Mouse (Mus musculus) limb, embryonic 14.5 days (tissue): ENCODE results near the gene Draxin. TPM values are rescaled to one million over a fixed set of nuclear protein-coding genes. Genes with fewer than 3 reads are reported as not detected.

Experiments used
- ATAC-seq: fragments of 200-750 bp; cut with Nextera tagmentation; 2 replicates; pipeline ENCODE4 v1.8.0; 2017; ENCODE audit warnings: low read depth, moderate number of reproducible peaks, moderate TSS enrichment; ENCODE audit not compliant: low FRiP score
- DNase-seq: peaks from one replicate; pipeline ENCODE4 v3.0.0-alpha.2; 2015; ENCODE audit warnings: low spot score
- H3K27ac ChIP-seq: fragments of 300-500 bp; sonication (generic); replicated peaks from 2 replicates; pipeline ENCODE4 v1.5.1; 2014; ENCODE audit warnings: low read depth, mild to moderate bottlenecking, low read length, moderate library complexity, mixed read lengths
- H3K27me3 ChIP-seq: fragments of 300-500 bp; sonication (generic); 2 replicates; pipeline ENCODE4 v1.6.1; 2014; ENCODE audit warnings: low read length, mixed read lengths; ENCODE audit not compliant: control insufficient read depth, insufficient read depth
- H3K36me3 ChIP-seq: fragments of 300-500 bp; sonication (generic); 2 replicates; pipeline ENCODE4 v1.6.1; 2014; ENCODE audit warnings: mild to moderate bottlenecking, low read length, moderate library complexity, mixed read lengths; ENCODE audit not compliant: control insufficient read depth, insufficient read depth
- H3K4me1 ChIP-seq: fragments of 300-500 bp; sonication (generic); 2 replicates; pipeline ENCODE4 v1.6.1; 2014; ENCODE audit warnings: antibody characterized with exemption, low read length, mixed read lengths; ENCODE audit not compliant: control insufficient read depth, insufficient read depth
- H3K4me2 ChIP-seq: fragments of 300-500 bp; sonication (generic); replicated peaks from 2 replicates; pipeline ENCODE4 v1.6.1; 2014; ENCODE audit warnings: low read depth, mild to moderate bottlenecking, low read length, moderate library complexity; ENCODE audit not compliant: severe bottlenecking
- H3K4me3 ChIP-seq: fragments of 300-500 bp; sonication (generic); replicated peaks from 2 replicates; pipeline ENCODE4 v1.5.1; 2014; ENCODE audit warnings: low read length
- H3K9ac ChIP-seq: fragments of 300-500 bp; sonication (generic); 2 replicates; pipeline ENCODE4 v1.6.1; 2014; ENCODE audit warnings: mild to moderate bottlenecking, low read depth, low read length, moderate library complexity; ENCODE audit not compliant: severe bottlenecking
- H3K9me3 ChIP-seq: fragments of 300-500 bp; sonication (generic); 2 replicates; pipeline ENCODE4 v1.6.1; 2016; ENCODE audit warnings: low read length; ENCODE audit not compliant: control insufficient read depth
- POLR2A ChIP-seq: fragments of 200-500 bp; IDR thresholded peaks from 2 replicates; pipeline ENCODE4 v1.8.0; 2012; ENCODE audit warnings: inconsistent platforms, mild to moderate bottlenecking, moderate library complexity, borderline replicate concordance; ENCODE audit not compliant: insufficient read depth, insufficient read length; ENCODE audit errors: extremely low read depth
- WGBS: fragments of 180-500 bp; shearing (Covaris S2); extraction: QIAGEN DNeasy Blood & Tissue Kit; methylation state at CpG from one replicate; pipeline ENCODE4 v1.1.7; 2014; 5-methylcytosine and 5-hydroxymethylcytosine counted together
- polyA plus RNA-seq, 2 experiments: library from polyadenylated mRNA; depleted of rRNA in 1 of 2; stranded (reverse) in 1 of 2; unstranded in 1 of 2; fragments of >200 nt; fragmentation: Nextera tagmentation in 1 of 2; extraction: Ambion mirVana in 1 of 2; gene quantifications; 2 replicates each; pipeline versions ENCODE4 v1.2.1 to v1.2.3; 2012 to 2014

Gene Draxin
- polyA plus RNA-seq, 2 experiments: 0.45 to 1.5 TPM

DNA sequence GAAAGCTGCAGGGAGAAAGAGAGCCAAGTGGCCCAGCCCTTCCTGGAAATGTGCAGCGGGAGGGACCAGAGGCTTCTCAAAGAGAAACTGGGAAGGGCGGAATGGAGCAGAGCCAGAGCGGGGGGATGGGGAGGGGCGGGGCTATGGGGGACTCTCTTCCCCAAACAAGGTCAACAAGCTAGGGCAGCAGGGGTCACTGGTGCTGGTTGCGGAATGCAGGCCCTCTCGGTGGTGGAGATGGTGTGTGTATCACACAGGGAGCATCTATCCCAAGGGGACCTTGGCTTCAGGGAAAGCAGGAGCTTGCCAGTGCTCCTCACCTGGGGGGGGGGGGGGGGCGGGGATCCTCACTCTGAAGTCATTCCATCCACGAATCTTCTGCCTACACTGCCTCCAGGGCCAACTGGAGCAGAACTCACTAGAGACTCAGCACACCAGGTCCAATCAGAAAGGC, 46.2 kb downstream of the Draxin start:
- no peak overlapping the region for H3K4me2 ChIP-seq
- ATAC-seq (no peak), DNase-seq (no peak)
- H3K4me1 ChIP-seq: 0 out of 2 replicates have a peak, but pooled peaks cover 16% of the 10 kb centered on the region
- 20% methylated on average over 8 of the region's 8 CpGs for WGBS
- peaks cover 16% of the 10 kb centered on the region for H3K36me3 ChIP-seq
- no peaks in the 10 kb centered on the region for H3K27me3 ChIP-seq
- no peak overlapping the region for H3K9ac ChIP-seq
- no peak overlapping the region for H3K27ac ChIP-seq
- TF ChIP-seq POLR2A: no peak
- no peak overlapping the region for H3K4me3 ChIP-seq
- H3K9me3 ChIP-seq: no peaks in the 10 kb centered on the region

DNA sequence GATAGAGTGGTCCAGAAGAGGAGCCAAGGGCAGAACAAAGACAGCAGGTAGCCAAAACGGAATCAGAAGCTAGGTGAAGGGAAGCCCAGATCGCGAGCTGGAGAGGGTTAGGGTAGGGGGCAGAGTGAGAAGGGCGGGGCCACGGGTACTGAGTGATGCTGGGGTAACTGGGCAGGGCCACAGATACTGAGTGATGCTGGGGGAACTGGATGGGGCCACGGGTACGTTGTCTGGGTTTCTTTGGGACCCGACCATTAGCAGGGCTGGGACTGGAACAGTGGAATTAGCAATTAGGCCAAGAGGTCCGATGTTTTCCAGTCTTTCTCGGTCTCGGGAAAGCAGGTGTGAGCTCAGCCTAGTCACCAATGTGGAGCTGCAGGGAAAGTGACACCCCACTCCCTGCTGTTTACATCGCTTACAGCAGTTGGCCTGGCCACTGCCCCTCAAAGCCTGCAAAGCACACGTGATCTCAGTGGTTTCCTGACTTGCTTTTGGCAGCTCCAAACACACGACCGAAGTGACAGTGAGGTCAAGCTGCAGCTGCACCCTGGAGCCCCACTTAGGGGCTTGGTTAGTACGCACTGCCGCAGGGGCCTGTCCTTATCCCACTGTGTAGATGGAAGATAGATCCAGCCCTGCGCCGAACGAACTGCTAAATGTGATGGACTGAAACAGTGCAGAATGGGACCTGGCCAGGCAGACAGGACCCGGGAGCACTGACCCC, 47.2 kb downstream of the Draxin start:
- Histone ChIP-seq H3K4me2 (no peak overlapping the region), H3K9ac (no peak overlapping the region), H3K4me1 (0 out of 2 replicates have a peak, but pooled peaks cover 16% of the 10 kb centered on the region), H3K27me3 (no peaks in the 10 kb centered on the region), H3K4me3 (no peak overlapping the region), H3K9me3 (no peaks in the 10 kb centered on the region), H3K36me3 (peaks cover 17% of the 10 kb centered on the region), H3K27ac (no peak overlapping the region)
- ATAC-seq (peak; percentile 20), DNase-seq (no peak)
- 54% methylated on average over 21 of the region's 21 CpGs for WGBS
- TF ChIP-seq POLR2A: no peak

DNA sequence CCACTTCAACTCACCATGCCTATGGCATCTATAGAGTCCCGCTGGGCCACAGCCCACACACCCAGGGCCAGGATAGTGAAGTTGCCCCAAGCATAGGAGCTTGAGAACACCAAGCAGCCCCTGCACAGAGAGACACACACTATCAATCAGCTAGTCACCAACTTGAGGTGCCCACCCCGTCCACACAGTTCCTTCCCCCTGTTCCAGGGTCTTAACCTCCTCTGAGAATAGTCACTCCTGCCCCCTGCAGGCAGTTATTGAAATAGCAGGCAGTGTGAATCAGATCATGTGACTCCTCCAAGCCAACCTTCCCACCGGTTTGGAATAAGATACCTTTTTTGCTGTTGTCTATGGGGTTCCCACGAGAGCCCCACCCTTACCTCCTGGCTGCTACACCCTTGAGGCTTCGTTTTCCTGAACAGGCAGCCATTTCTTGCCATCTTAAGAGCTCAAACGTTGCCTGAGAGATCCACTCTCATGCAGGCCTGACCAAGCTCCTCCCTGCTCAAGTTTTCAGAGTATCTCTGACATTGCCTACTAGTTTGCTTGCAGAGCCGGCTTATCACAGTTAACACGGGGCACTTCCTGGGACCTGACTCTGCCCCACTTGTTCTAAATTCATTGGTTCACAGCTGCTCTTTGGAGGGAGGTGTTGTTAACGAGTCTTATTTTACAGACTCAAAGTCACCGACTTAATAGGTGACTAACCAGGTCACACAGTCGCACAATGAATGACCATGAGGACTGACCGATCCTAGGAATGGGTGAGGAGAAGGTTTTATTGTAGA, 48.0 kb downstream of the Draxin start:
- no peak for ATAC-seq
- no peak overlapping the region for H3K27ac ChIP-seq

GRCm38 (mm10) chr4:148081201-148081600, 49.3 kb downstream of the Draxin start:
- Histone ChIP-seq H3K4me2 (no peak overlapping the region), H3K27ac (no peak overlapping the region), H3K4me1 (0 out of 2 replicates have a peak, but pooled peaks cover 6% of the 10 kb centered on the region), H3K9me3 (no peaks in the 10 kb centered on the region), H3K9ac (no peak overlapping the region), H3K36me3 (peaks cover 17% of the 10 kb centered on the region), H3K27me3 (no peaks in the 10 kb centered on the region), H3K4me3 (no peak overlapping the region)
- DNase-seq (no peak), ATAC-seq (no peak)
- no peak for TF ChIP-seq POLR2A
- 92% methylated on average over 8 of the region's 10 CpGs for WGBS

More for the DNA sequence above, 48.0 kb downstream of the Draxin start:
- no peak overlapping the region for H3K4me3 ChIP-seq
- DNase-seq: peak; percentile 38
- H3K4me1 ChIP-seq: 0 out of 2 replicates have a peak, but pooled peaks cover 14% of the 10 kb centered on the region
- no peaks in the 10 kb centered on the region for H3K9me3 ChIP-seq
- H3K36me3 ChIP-seq: peaks cover 17% of the 10 kb centered on the region
- no peak overlapping the region for H3K4me2 ChIP-seq
- H3K27me3 ChIP-seq: no peaks in the 10 kb centered on the region
- WGBS: 51% methylated on average over 12 of the region's 12 CpGs
- no peak overlapping the region for H3K9ac ChIP-seq
- no peak for TF ChIP-seq POLR2A

- Histone ChIP-seq H3K9me3 (no peaks in the 10 kb centered on the region), H3K4me1 (peaks cover 7% of the 10 kb centered on the region; the same call in 1 of the 2 replicates), H3K4me2 (no peak overlapping the region), H3K9ac (no peak overlapping the region), H3K36me3 (peaks cover 17% of the 10 kb centered on the region), H3K27me3 (no peaks in the 10 kb centered on the region), H3K4me3 (no peak overlapping the region), H3K27ac (no peak overlapping the region)
- no peak for ATAC-seq
- 95% methylated on average over 1 of the region's 1 CpGs for WGBS
- DNase-seq: no peak
- TF ChIP-seq POLR2A: no peak
Measured at GRCm38 (mm10) chr4:148080597-148080973, 49.9 kb downstream of the Draxin start.
